Mouse (Mus musculus): ENCODE measurements around the gene Hormad1. TPM values are rescaled to one million over a fixed set of nuclear protein-coding genes. Genes with fewer than 3 reads are reported as not detected.
A peak's percentile ranks its signal among the peaks of the same experiment; 100 is the strongest.

Gene Hormad1
- polyA plus RNA-seq, 1 experiment from 2014 or later = not detected

DNA sequence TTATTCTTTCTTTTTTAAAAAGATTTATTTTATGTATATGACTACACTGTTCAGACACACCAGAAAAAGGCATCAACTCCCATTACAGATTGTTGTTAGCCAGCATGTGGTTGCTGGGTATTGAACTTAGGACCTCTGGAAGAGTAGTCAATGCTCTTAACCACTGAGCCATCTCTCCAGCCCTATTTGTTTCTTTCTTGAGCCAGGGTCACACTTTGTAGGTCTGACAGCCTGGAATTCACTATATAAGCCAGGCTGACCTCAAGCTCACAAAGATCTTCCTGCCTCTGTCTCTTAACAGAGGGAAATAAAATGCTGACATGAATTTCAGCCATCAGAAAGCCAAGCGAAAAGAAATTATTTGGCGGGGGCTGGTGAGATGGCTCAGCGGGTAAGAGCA lies 10.1 kb downstream of the Hormad1 start:
- no peak overlapping the region for H3K4me2 ChIP-seq (replicated peaks; ENCODE audit: low read depth)
- H3K9ac ChIP-seq (ENCODE audit: low read length) = no peak overlapping the region
- H3K4me1 ChIP-seq (replicated peaks; ENCODE audit: control insufficient read depth, insufficient read depth) = no peaks in the 10 kb centered on the region
- 92% methylated on average over 3 of the region's 3 CpGs for WGBS
- DNase-seq (ENCODE audit: low spot score) (no peak), ATAC-seq (ENCODE audit: low FRiP score, low TSS enrichment) (no peak)
- no peak overlapping the region for H3K4me3 ChIP-seq (ENCODE audit: low read depth, low read length)
- H3K27ac ChIP-seq (replicated peaks) = no peak overlapping the region
- no peak for TF ChIP-seq CTCF (IDR thresholded peaks at IDR 0.05; ENCODE audit: low read depth)
- no peaks in the 10 kb centered on the region for H3K9me3 ChIP-seq (ENCODE audit: control insufficient read depth, low read length)
- no peaks in the 10 kb centered on the region for H3K27me3 ChIP-seq (ENCODE audit: control insufficient read depth, insufficient read depth, low read length)
- no peaks in the 10 kb centered on the region for H3K36me3 ChIP-seq (ENCODE audit: control insufficient read depth, insufficient read depth, low read length)

- DNase-seq (ENCODE audit: low spot score) (no peak), ATAC-seq (ENCODE audit: low FRiP score, low TSS enrichment) (no peak)
- no peak overlapping the region; the same call in 1 of the 2 replicates for H3K9ac ChIP-seq (ENCODE audit: low read length)
- no peak for TF ChIP-seq EP300 (optimal IDR thresholded peaks at IDR 0.05)
- WGBS = 47% methylated on average over 8 of the region's 8 CpGs
- no peaks in the 10 kb centered on the region for H3K36me3 ChIP-seq (ENCODE audit: control insufficient read depth, insufficient read depth, low read length)
- H3K4me3 ChIP-seq (ENCODE audit: low read depth, low read length) = peak overlapping the region; percentile 50
- no peaks in the 10 kb centered on the region for H3K4me1 ChIP-seq (replicated peaks; ENCODE audit: control insufficient read depth, insufficient read depth)
- H3K27me3 ChIP-seq (ENCODE audit: control insufficient read depth, insufficient read depth, low read length) = no peaks in the 10 kb centered on the region
- peak overlapping the region; percentile 56 for H3K27ac ChIP-seq (replicated peaks)
- no peaks in the 10 kb centered on the region for H3K9me3 ChIP-seq (ENCODE audit: control insufficient read depth, low read length)
- H3K4me2 ChIP-seq (replicated peaks; ENCODE audit: low read depth) = peak overlapping the region; percentile 53
Measured at GRCm38 (mm10) chr3:95587754-95588603, 28.5 kb downstream of the Hormad1 start.

DNA sequence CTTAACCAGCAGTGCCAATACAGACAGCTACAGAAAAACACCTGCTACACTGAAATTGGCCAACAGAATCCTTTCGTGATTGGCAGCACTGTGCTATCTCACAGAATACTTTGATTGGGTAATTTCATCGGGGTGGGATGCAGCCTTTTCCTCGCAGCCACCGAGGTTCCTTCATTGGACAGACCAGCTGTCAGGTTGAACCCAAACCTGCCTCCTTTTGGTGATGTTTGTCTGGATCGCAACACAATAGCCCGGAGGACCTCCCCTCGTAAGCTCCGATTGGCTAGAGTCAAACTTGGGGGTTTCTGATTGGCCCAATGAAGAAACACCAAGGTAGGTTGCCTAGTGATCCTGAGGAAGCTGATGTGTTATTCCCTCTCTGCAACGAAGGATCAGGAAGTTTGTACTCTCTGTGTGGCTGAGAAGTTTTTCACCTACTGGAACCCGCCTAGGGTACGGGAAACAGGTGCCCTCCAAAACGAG lies 29.2 kb downstream of the Hormad1 start, which contains the start of gene Golph3l:
Gene Golph3l (plus strand): TSS at position 331 of the 483 bp plus-strand sequence.
- DNase-seq (ENCODE audit: low spot score) (peak; percentile 92), ATAC-seq (ENCODE audit: low FRiP score, low TSS enrichment) (peak; percentile 100)
- under 1% methylated on average over 12 of the region's 12 CpGs for WGBS

DNA sequence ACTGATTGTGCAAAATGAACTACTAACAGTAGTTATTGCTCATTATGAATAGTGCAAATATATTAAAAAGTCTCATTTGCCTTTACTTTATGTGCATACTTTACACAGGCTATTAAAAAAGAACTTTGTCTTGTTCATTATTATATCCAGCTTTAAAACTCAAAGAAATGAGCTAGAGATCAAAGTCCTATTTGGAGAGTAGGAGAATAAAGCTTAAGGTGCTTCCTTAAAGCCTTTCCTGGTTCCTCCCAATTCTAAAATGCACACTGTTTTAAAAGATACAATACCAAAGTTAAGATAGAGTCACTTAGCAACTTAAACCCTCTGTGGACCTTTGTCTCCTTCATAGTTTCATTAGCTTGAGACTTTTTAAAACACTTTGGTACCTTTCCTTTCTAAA lies 39.3 kb downstream of the Hormad1 start:
- H3K36me3 ChIP-seq (ENCODE audit: control insufficient read depth, insufficient read depth, low read length) = no peaks in the 10 kb centered on the region; the same call in 1 of the 2 replicates
- H3K27ac ChIP-seq (replicated peaks) = no peak overlapping the region
- no peak for TF ChIP-seq EP300 (optimal IDR thresholded peaks at IDR 0.05)
- no peak for TF ChIP-seq CTCF (IDR thresholded peaks at IDR 0.05; ENCODE audit: low read depth)
- no peak overlapping the region for H3K4me3 ChIP-seq (ENCODE audit: low read depth, low read length)
- H3K4me1 ChIP-seq (replicated peaks; ENCODE audit: control insufficient read depth, insufficient read depth) = no peaks in the 10 kb centered on the region
- no peaks in the 10 kb centered on the region for H3K9me3 ChIP-seq (ENCODE audit: control insufficient read depth, low read length)
- no peak overlapping the region for H3K9ac ChIP-seq (ENCODE audit: low read length)
- ATAC-seq (ENCODE audit: low FRiP score, low TSS enrichment) (no peak), DNase-seq (ENCODE audit: low spot score) (no peak)
- no peaks in the 10 kb centered on the region for H3K27me3 ChIP-seq (ENCODE audit: control insufficient read depth, insufficient read depth, low read length)
- H3K4me2 ChIP-seq (replicated peaks; ENCODE audit: low read depth) = no peak overlapping the region

More for the DNA sequence above, 29.2 kb downstream of the Hormad1 start, which contains the start of gene Golph3l:
- peak within 1 kb of the TSS; percentile 59 for H3K27ac ChIP-seq (replicated peaks)
- H3K4me3 ChIP-seq (ENCODE audit: low read depth, low read length) = peak within 1 kb of the TSS; percentile 50
- no peaks in the 10 kb centered on the region for H3K27me3 ChIP-seq (ENCODE audit: control insufficient read depth, insufficient read depth, low read length)
- TF ChIP-seq EP300 (optimal IDR thresholded peaks at IDR 0.05) = no peak
- peak; percentile 45 for TF ChIP-seq CTCF (IDR thresholded peaks at IDR 0.05; ENCODE audit: low read depth)
- no peaks in the 10 kb centered on the region for H3K4me1 ChIP-seq (replicated peaks; ENCODE audit: control insufficient read depth, insufficient read depth)
- H3K9me3 ChIP-seq (ENCODE audit: control insufficient read depth, low read length) = no peaks in the 10 kb centered on the region
- peak within 1 kb of the TSS; percentile 53 for H3K4me2 ChIP-seq (replicated peaks; ENCODE audit: low read depth)
- no peaks in the 10 kb centered on the region; the same call in 1 of the 2 replicates for H3K36me3 ChIP-seq (ENCODE audit: control insufficient read depth, insufficient read depth, low read length)
- H3K9ac ChIP-seq (ENCODE audit: low read length) = peak within 1 kb of the TSS; percentile 47

DNA sequence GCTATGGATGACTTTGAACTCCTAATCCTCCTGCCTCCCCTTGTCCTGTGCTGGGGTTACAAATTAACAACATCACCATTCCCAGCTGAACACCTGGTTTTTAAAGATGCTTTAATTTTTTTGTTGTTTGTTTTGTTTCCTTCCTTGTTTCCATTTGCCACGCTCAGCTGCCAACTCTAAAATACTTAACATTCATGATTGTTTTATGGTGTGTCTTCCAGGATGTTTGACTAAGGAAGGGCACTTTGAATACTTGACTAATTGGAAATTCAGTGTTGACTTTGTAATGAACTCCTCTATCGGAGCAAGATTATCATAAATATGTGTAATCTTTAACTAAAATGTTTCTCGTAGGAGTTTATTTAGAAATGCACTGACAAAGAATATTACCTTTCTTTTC lies 41.8 kb downstream of the Hormad1 start:
- DNase-seq (ENCODE audit: low spot score) = no peak
- Histone ChIP-seq H3K9ac (ENCODE audit: low read length) (no peak overlapping the region), H3K4me3 (ENCODE audit: low read depth, low read length) (no peak overlapping the region), H3K9me3 (ENCODE audit: control insufficient read depth, low read length) (no peaks in the 10 kb centered on the region), H3K27me3 (ENCODE audit: control insufficient read depth, insufficient read depth, low read length) (no peaks in the 10 kb centered on the region), H3K27ac (replicated peaks) (peak overlapping the region; percentile 41; the same call in 1 of the 2 replicates), H3K4me2 (replicated peaks; ENCODE audit: low read depth) (no peak overlapping the region), H3K36me3 (ENCODE audit: control insufficient read depth, insufficient read depth, low read length) (no peaks in the 10 kb centered on the region), H3K4me1 (replicated peaks; ENCODE audit: control insufficient read depth, insufficient read depth) (no peaks in the 10 kb centered on the region)
- TF ChIP-seq CTCF (IDR thresholded peaks at IDR 0.05; ENCODE audit: low read depth) = no peak
- TF ChIP-seq EP300 (optimal IDR thresholded peaks at IDR 0.05) = no peak
- ATAC-seq (ENCODE audit: low FRiP score, low TSS enrichment) = 0 out of 2 replicates have a peak, but pooled peaks have one; percentile 38
- WGBS = 62% methylated on average over 3 of the region's 3 CpGs

- no peak overlapping the region for H3K4me3 ChIP-seq (ENCODE audit: low read depth, low read length)
- H3K9me3 ChIP-seq (ENCODE audit: control insufficient read depth, low read length) = no peaks in the 10 kb centered on the region
- no peak for DNase-seq (ENCODE audit: low spot score)
- TF ChIP-seq EP300 (optimal IDR thresholded peaks at IDR 0.05) = no peak
- H3K27me3 ChIP-seq (ENCODE audit: control insufficient read depth, insufficient read depth, low read length) = no peaks in the 10 kb centered on the region
- WGBS = 80% methylated on average over 3 of the region's 3 CpGs
- H3K4me2 ChIP-seq (replicated peaks; ENCODE audit: low read depth) = no peak overlapping the region
- peaks cover 6% of the 10 kb centered on the region; the same call in 1 of the 2 replicates for H3K36me3 ChIP-seq (ENCODE audit: control insufficient read depth, insufficient read depth, low read length)
- H3K9ac ChIP-seq (ENCODE audit: low read length) = no peak overlapping the region
- H3K27ac ChIP-seq (replicated peaks) = no peak overlapping the region
- H3K4me1 ChIP-seq (replicated peaks; ENCODE audit: control insufficient read depth, insufficient read depth) = no peaks in the 10 kb centered on the region
- ATAC-seq (ENCODE audit: low FRiP score, low TSS enrichment) = no peak
Measured at GRCm38 (mm10) chr3:95606096-95606495, 46.6 kb downstream of the Hormad1 start.

Data from stomach, postnatal 0 days (tissue).